Mouse (Mus musculus) G1E (cell line): ENCODE measurements around the gene Acot7. TPM values are rescaled to one million over a fixed set of nuclear protein-coding genes. Genes with fewer than 3 reads are reported as not detected.

ENCODE experiments used
- ATAC-seq: 2 replicates; pipeline ENCODE4 v1.8.0; 2016; ENCODE audit warnings: mild to moderate bottlenecking; ENCODE audit not compliant: insufficient number of reproducible peaks, poor library complexity, low FRiP score, severe bottlenecking; ENCODE audit errors: extremely low read depth
- DNase-seq: peaks from one replicate; pipeline ENCODE4 v3.0.0; 2012; ENCODE audit warnings: low spot score
- H3K27me3 ChIP-seq: 2 replicates; pipeline ENCODE4 v1.6.1; 2012; ENCODE audit warnings: mild to moderate bottlenecking, low read length, inconsistent platforms; ENCODE audit not compliant: insufficient read depth
- H3K36me3 ChIP-seq: replicated peaks from 2 replicates; pipeline ENCODE3; 2012; ENCODE audit warnings: mild to moderate bottlenecking, inconsistent platforms
- H3K4me1 ChIP-seq: 2 replicates; pipeline ENCODE4 v1.6.1; 2012; ENCODE audit warnings: low read depth, low read length, inconsistent platforms, mixed read lengths; ENCODE audit not compliant: insufficient read depth
- H3K4me3 ChIP-seq: 2 replicates; pipeline ENCODE4 v1.5.1; 2012; ENCODE audit warnings: low read depth, mild to moderate bottlenecking, inconsistent platforms, low read length, moderate library complexity, mixed read lengths
- H3K9me3 ChIP-seq: replicated peaks from 2 replicates; pipeline ENCODE4 v1.6.1; 2012; ENCODE audit warnings: inconsistent platforms
- CTCF ChIP-seq: IDR thresholded peaks from 2 replicates; pipeline ENCODE4 v1.5.1; 2012; ENCODE audit warnings: low read depth, low read length, inconsistent platforms, mixed read lengths
- GATA1 ChIP-seq: IDR thresholded peaks from 2 replicates; pipeline ENCODE4 v1.6.1; 2012; ENCODE audit warnings: borderline replicate concordance, low read length, inconsistent platforms, mixed read lengths
- GATA2 ChIP-seq: IDR thresholded peaks from 2 replicates; pipeline ENCODE4 v1.6.1; 2012; ENCODE audit warnings: low read depth, low read length, inconsistent platforms, borderline replicate concordance
- POLR2AphosphoS5 ChIP-seq: IDR thresholded peaks from 2 replicates; pipeline ENCODE4 v1.6.1; 2012; ENCODE audit warnings: low read depth, low read length, inconsistent platforms; ENCODE audit not compliant: insufficient replicate concordance
- TAL1 ChIP-seq: conservative IDR thresholded peaks from 2 replicates; pipeline ENCODE4 v1.6.1; 2012; ENCODE audit warnings: low read depth, low read length, inconsistent platforms, mixed read lengths
- polyA plus RNA-seq: library from polyadenylated mRNA; stranded (reverse); fragments of >175 nt; gene quantifications from 2 replicates; pipeline ENCODE4 v1.2.3, GENCODE M21; 2012
- total RNA-seq, 2 experiments: library from RNA; stranded (forward) in 1 of 2; stranded (reverse) in 1 of 2; fragments of 200-1000 nt in 1 of 2; fragments of >200 nt in 1 of 2; fragmentation: Nextera tagmentation in 1 of 2; gene quantifications; 2 replicates each; pipeline ENCODE4 v1.2.3; 2014 to 2017

Acot7 gene
- total and polyA plus RNA-seq, 3 experiments = 17.6 to 51.1 (median 22.1) TPM

DNA sequence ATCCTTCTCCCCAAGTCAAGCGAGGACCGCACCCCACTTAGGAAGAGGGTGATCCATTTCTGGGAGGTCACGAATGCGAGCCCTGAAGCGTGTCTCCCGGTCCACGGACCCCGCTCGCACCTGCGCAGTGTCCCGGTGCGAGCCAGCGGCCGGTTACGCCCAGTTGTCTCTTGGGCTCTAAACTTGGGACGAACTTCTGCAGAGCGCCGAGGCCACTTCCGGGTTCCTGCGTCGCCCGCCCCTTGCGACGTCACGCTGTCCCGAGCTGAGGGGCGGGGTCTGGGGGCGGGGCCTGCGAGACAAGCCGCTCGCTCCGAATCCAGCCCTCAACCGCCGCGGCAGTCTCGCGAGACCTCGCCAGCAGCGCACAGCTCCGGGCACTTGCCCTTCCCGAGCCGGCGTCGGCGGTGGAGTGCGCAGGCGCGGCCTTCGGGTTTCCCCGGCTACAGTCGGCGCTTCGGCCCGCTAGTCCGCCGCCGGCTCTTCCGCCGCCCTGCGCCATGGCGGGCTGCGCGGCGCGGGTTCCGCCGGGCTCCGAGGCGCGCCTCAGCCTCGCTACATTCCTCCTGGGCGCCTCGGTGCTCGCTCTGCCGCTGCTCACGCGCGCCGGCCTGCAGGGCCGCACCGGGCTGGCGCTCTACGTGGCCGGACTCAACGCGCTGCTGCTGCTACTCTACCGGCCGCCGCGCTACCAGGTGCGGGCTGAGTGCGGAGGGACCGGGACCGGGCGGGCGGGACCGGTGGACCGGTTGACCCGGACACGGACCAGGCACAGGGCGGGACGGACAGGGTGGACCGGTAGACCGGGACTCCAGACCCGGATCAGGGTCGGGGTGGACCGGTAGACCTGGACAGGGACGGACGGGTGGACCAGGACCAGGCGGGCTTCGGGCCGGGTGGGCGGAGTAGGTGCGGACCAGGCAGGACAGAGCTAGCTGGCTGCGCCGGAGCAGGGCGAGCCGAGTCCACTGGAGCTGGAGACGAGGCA lies 119.2 kb downstream of the Acot7 start, which contains the start of gene Icmt:
Icmt (plus strand) TSS at position 354 of the 988 bp plus-strand sequence.
- no peak for TF ChIP-seq POLR2AphosphoS5
- TF ChIP-seq CTCF = no peak
- TF ChIP-seq GATA2 = no peak
- no peak for TF ChIP-seq TAL1
- TF ChIP-seq GATA1 = no peak
- H3K36me3 ChIP-seq = peaks cover 37% of the 10 kb centered on the region
- peaks cover 39% of the 10 kb centered on the region for H3K4me1 ChIP-seq

DNA sequence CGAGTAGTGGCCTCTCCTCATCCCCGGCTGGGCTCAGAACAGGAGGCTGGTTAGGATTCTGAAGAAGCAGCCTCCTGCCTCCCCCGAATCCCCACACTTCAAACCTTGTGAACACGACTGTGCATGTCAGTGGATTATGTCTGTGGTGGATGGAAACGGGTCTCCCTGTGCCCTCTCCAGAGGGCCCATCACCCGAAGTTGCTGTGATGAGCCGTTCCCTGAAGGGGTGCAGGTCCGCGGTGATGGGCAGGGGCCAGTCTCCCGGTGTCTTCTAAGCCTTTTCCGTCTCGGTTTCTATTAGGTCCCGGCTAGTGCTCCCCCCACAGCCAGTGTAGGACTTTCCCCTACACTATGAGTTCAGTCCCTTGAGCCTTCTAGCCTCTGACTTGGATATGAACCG lies 120.9 kb downstream of the Acot7 start:
- H3K9me3 ChIP-seq = no peaks in the 10 kb centered on the region
- ATAC-seq (no peak), DNase-seq (no peak)
- H3K4me3 ChIP-seq = peak overlapping the region; percentile 47; the same call in 1 of the 2 replicates
- H3K27me3 ChIP-seq = no peaks in the 10 kb centered on the region
- H3K36me3 ChIP-seq = peaks cover 54% of the 10 kb centered on the region
- no peak for TF ChIP-seq GATA2
- no peak for TF ChIP-seq CTCF
- no peak for TF ChIP-seq POLR2AphosphoS5
- TF ChIP-seq GATA1 = no peak
- TF ChIP-seq TAL1 = no peak
- H3K4me1 ChIP-seq = peaks cover 40% of the 10 kb centered on the region

More for the DNA sequence above, 119.2 kb downstream of the Acot7 start, which contains the start of gene Icmt:
- H3K27me3 ChIP-seq = peaks cover 2% of the 10 kb centered on the region; the same call in 1 of the 2 replicates
- ATAC-seq = peak; percentile 77
- H3K9me3 ChIP-seq = no peaks in the 10 kb centered on the region
- peak within 1 kb of the TSS; percentile 96 for H3K4me3 ChIP-seq
- peak; percentile 94 for DNase-seq

DNA sequence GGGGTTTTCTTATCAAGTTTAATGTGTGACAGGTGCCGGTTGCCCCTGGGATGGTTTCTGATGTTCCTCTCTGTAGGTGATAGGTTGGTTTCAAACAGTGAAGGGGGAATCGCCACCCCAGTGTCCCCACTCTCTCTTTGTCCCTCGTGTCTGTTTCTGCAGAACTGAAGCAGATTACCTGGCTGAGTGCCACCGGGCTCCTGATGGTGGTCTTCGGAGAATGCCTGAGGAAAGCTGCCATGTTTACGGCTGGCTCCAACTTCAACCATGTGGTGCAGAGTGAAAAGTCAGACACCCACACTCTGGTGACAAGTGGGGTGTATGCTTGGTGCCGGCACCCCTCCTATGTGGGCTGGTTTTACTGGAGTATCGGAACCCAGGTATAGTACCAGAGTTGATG lies 122.4 kb downstream of the Acot7 start:
- Histone ChIP-seq H3K9me3 (no peaks in the 10 kb centered on the region), H3K36me3 (peaks cover 69% of the 10 kb centered on the region), H3K27me3 (no peaks in the 10 kb centered on the region), H3K4me3 (no peak overlapping the region), H3K4me1 (peaks cover 36% of the 10 kb centered on the region)
- ATAC-seq (no peak), DNase-seq (no peak)
- TF ChIP-seq GATA1 = no peak
- TF ChIP-seq TAL1 = no peak
- no peak for TF ChIP-seq CTCF

DNA sequence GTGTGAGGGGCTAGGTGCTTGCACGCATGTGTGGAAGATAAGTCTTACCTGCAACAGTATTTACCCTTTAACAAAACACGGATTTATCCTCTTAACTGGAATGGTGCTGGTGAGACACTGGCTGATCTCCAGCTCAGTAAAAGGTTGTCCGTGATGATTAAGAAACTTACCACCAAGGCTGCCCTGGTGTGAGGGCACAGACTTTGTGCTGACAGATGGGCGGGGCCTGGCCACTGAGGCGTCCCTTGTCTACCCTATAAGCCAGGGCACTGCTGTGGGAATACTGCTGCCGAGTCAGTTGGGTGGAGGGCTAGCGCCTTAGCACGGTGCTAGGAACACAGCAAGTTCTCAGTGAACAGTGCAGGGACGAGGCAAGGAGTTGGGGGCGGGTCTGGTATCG lies 124.1 kb downstream of the Acot7 start:
- DNase-seq = no peak
- H3K4me1 ChIP-seq = peaks cover 24% of the 10 kb centered on the region
- H3K9me3 ChIP-seq = no peaks in the 10 kb centered on the region
- TF ChIP-seq POLR2AphosphoS5 (no peak), GATA2 (no peak), CTCF (no peak), TAL1 (no peak), GATA1 (no peak)
- ATAC-seq = no peak
- H3K36me3 ChIP-seq = peaks cover 84% of the 10 kb centered on the region
- H3K4me3 ChIP-seq = no peak overlapping the region
- no peaks in the 10 kb centered on the region for H3K27me3 ChIP-seq

DNA sequence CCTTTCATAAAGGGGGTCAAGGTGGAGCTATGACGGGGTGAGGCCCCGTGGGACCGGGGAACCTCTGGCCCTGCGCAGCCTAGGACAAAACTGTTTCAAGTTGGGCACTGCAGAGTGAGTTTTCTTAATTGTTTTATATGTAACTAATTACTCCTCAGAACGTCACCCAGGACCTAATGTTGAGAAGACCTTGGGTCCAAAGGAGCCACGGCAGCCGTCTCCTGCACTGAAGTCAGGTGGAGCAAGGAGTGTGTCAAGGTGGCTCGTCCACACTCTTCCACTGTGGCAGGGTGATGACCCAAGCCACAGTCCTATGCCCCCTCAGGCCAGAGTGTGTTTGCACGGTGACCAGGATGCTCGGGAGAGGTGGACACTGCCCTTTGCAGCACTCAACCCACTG lies 125.2 kb downstream of the Acot7 start:
- ATAC-seq (no peak), DNase-seq (no peak)
- H3K9me3 ChIP-seq = no peaks in the 10 kb centered on the region
- H3K4me1 ChIP-seq = peaks cover 17% of the 10 kb centered on the region
- H3K4me3 ChIP-seq = no peak overlapping the region
- no peak for TF ChIP-seq TAL1
- TF ChIP-seq GATA2 = no peak
- no peak for TF ChIP-seq GATA1
- TF ChIP-seq POLR2AphosphoS5 = no peak
- TF ChIP-seq CTCF = no peak
- H3K36me3 ChIP-seq = peaks cover 94% of the 10 kb centered on the region
- H3K27me3 ChIP-seq = no peaks in the 10 kb centered on the region

DNA sequence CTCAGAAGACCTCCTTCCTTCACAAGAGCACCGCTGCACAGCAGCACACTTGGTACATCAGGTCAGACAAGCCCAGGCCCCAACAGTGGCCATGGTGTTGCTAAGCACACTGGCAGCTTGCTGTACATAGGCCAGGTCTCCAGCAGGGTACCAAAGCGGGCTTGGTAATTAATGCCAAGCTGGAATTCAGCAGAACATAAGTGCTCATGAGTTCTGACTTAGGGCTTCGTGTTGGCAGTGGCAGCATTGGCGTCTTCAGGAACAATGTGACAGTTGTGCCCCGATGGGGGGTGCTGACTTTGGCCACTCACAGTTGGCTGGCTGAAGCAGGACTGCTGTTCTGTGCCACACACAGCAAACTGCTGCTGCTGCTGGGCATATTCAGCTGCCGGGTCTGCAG lies 126.8 kb downstream of the Acot7 start:
- no peaks in the 10 kb centered on the region for H3K27me3 ChIP-seq
- DNase-seq (no peak), ATAC-seq (no peak)
- no peak for TF ChIP-seq TAL1
- H3K9me3 ChIP-seq = no peaks in the 10 kb centered on the region
- H3K36me3 ChIP-seq = peaks cover 96% of the 10 kb centered on the region
- no peak overlapping the region for H3K4me3 ChIP-seq
- peaks cover 3% of the 10 kb centered on the region; the same call in 1 of the 2 replicates for H3K4me1 ChIP-seq
